Mouse (Mus musculus): ENCODE data around the gene Sema3e.

GRCm38 (mm10) chr5:14073152-14073551 lies 48.1 kb downstream of the Sema3e start:
- TF ChIP-seq USF2 (conservative IDR thresholded peaks at IDR 0.05; ENCODE audit: low read depth, low read length) (no peak), POLR2A (IDR thresholded peaks at IDR 0.05; ENCODE audit: low read depth, low read length) (no peak), CTCF (conservative IDR thresholded peaks at IDR 0.05 in 1 of 2, IDR thresholded peaks at IDR 0.05 in 1 of 2; ENCODE audit: low read depth in 2 of 2, low read length in 2 of 2) (no peak), EP300 (IDR thresholded peaks at IDR 0.05; ENCODE audit: low read length) (no peak), RAD21 (IDR thresholded peaks at IDR 0.05; ENCODE audit: low read depth, low read length) (no peak), JUND (conservative IDR thresholded peaks at IDR 0.05; ENCODE audit: low read depth, low read length) (no peak), CHD1 (IDR thresholded peaks at IDR 0.05; ENCODE audit: low read depth, low read length) (no peak), SIN3A (IDR thresholded peaks at IDR 0.05; ENCODE audit: low read length) (no peak), TCF12 (IDR thresholded peaks at IDR 0.05; ENCODE audit: low read depth, low read length) (no peak)

All from CH12.LX (cell line).